Mouse (Mus musculus) megakaryocyte, embryonic 14.5 days (primary cell): ENCODE data around the gene Nrcam.

Experiments
- FLI1 ChIP-seq: IDR thresholded peaks from 2 replicates; pipeline ENCODE4 v1.6.1; 2012; ENCODE audit warnings: low read length, inconsistent platforms, mixed read lengths
- GATA1 ChIP-seq: IDR thresholded peaks from 3 replicates; pipeline ENCODE4 v1.6.1; 2012; ENCODE audit warnings: mixed read lengths, low read length, inconsistent platforms, borderline replicate concordance

DNA sequence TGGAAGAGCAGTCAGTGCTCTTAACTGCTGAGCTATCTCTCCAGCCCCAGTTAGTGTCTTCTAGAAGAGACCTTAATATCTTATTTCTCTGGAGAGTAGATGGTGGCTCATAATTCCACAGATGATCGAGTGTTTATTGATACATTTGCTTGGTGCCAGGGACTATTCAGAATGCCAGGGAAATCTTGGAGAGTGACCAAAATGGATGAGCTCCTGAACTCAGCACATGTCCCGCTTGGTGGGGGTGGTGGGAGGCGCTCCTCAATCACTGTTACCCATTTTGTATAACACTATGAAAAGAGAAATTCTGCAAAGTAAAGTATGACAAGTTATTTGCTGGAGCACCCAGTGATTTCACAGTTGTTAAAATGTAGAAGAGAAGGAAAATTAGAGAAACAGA is 95.3 kb downstream of the Nrcam start:
- TF ChIP-seq GATA1 = no peak
- TF ChIP-seq FLI1 = no peak
